Mouse (Mus musculus) left cerebral cortex, adult 9 months (tissue): ENCODE results near the gene Ggta1.

Experiments
- DNase-seq, 2 experiments: peaks; one replicate each; pipeline ENCODE4 v3.0.0; 2022; ENCODE audit warnings: low spot score in 2 of 2

The Ggta1 gene

GRCm38 (mm10) chr2:35440480-35440879 lies 22.6 kb downstream of the Ggta1 start:
- DNase-seq, result no peak

- DNase-seq, result no peak
These were observed 25.2 kb downstream of the Ggta1 start for GRCm38 (mm10) chr2:35437796-35438195.

GRCm38 (mm10) chr2:35434576-35435123 lies 28.4 kb downstream of the Ggta1 start:
- no peak for DNase-seq

GRCm38 (mm10) chr2:35433428-35433827 lies 29.6 kb downstream of the Ggta1 start:
- no peak for DNase-seq

- DNase-seq, result no peak
These were observed 30.6 kb downstream of the Ggta1 start for GRCm38 (mm10) chr2:35432472-35432871.

- no peak for DNase-seq
These were observed 31.0 kb downstream of the Ggta1 start for GRCm38 (mm10) chr2:35432011-35432410.

- no peak for DNase-seq
These were observed 32.2 kb downstream of the Ggta1 start for GRCm38 (mm10) chr2:35430806-35431205.

GRCm38 (mm10) chr2:35428615-35429300 lies 34.3 kb downstream of the Ggta1 start:
- DNase-seq, result no peak

- no peak for DNase-seq
These were observed 35.5 kb downstream of the Ggta1 start for GRCm38 (mm10) chr2:35427559-35427958.

GRCm38 (mm10) chr2:35423711-35424339 lies 39.2 kb downstream of the Ggta1 start:
- no peak for DNase-seq

- DNase-seq, result no peak
These were observed 40.6 kb downstream of the Ggta1 start for GRCm38 (mm10) chr2:35422384-35422783.

GRCm38 (mm10) chr2:35420681-35421080 lies 42.4 kb downstream of the Ggta1 start:
- no peak for DNase-seq

GRCm38 (mm10) chr2:35419671-35420070 lies 43.4 kb downstream of the Ggta1 start:
- no peak for DNase-seq

- DNase-seq, result no peak
These were observed 43.8 kb downstream of the Ggta1 start for GRCm38 (mm10) chr2:35419243-35419642.

- DNase-seq, result no peak
These were observed 45.8 kb downstream of the Ggta1 start for GRCm38 (mm10) chr2:35417231-35417630.

- no peak for DNase-seq
These were observed 46.6 kb downstream of the Ggta1 start for GRCm38 (mm10) chr2:35416473-35416872.

GRCm38 (mm10) chr2:35412810-35413209 lies 50.2 kb downstream of the Ggta1 start:
- no peak for DNase-seq

- no peak for DNase-seq
These were observed 50.8 kb downstream of the Ggta1 start for GRCm38 (mm10) chr2:35412246-35412645.

- DNase-seq, result no peak
These were observed 51.3 kb downstream of the Ggta1 start for GRCm38 (mm10) chr2:35411640-35412190.

GRCm38 (mm10) chr2:35409466-35409865 lies 53.6 kb downstream of the Ggta1 start:
- DNase-seq, result no peak

GRCm38 (mm10) chr2:35408409-35409110 lies 54.5 kb downstream of the Ggta1 start:
- no peak for DNase-seq

GRCm38 (mm10) chr2:35407878-35408277 lies 55.2 kb downstream of the Ggta1 start:
- no peak for DNase-seq
